12 mouse cellular contexts compared by ENCODE assay signal in genomic region chr14:17904554-17904953, GRCm38 (mm10).
DNase-seq lines count a peak whose midpoint lies in the region; ATAC-seq and TF ChIP-seq lines count a peak whose summit lies in the region.
"Had no signal": no experiment of that assay in that cellular context is flagged by ENCODE, and none has a peak within 500 bp of the region (broad histone marks: within the 10 kb centered on the region; RNA-seq: fewer than 3 reads in every experiment).

No protein-coding gene starts in this region.

- H3K9ac ChIP-seq in liver, postnatal 0 days (replicated peaks): no peak overlapping the region
- H3K9ac ChIP-seq in liver, embryonic 12.5 days: no peak overlapping the region
- no peak overlapping the region for H3K9ac ChIP-seq in heart, embryonic 12.5 days
- H3K9ac ChIP-seq: forebrain, embryonic 12.5 days had no signal

- ATAC-seq in frontal cortex, adult (ENCODE audit: low TSS enrichment): peak; percentile 45; the same call in 1 of the 2 replicates
- no peak for ATAC-seq in liver, postnatal 0 days
- ATAC-seq in liver, embryonic 12.5 days: no peak
- ATAC-seq in megakaryocyte-erythroid progenitor cell, adult 5-6 weeks (replicated peaks; ENCODE audit: low FRiP score, low TSS enrichment, poor library complexity, severe bottlenecking): 0 out of 2 replicates have a peak, but pooled peaks have one; percentile 44
- ATAC-seq in heart, embryonic 12.5 days (ENCODE audit: insufficient number of reproducible peaks, low FRiP score): no peak

- no peak overlapping the region for H3K4me3 ChIP-seq in liver, postnatal 0 days (ENCODE audit: low read depth, low read length)
- H3K4me3 ChIP-seq in liver, embryonic 12.5 days: no peak overlapping the region
- H3K4me3 ChIP-seq in cortical plate, adult 2 months (ENCODE audit: insufficient read depth, low read length): no peak overlapping the region
- no peak overlapping the region for H3K4me3 ChIP-seq in heart, embryonic 12.5 days
- H3K4me3 ChIP-seq: forebrain, embryonic 12.5 days had no signal

- no peak overlapping the region for H3K27ac ChIP-seq in liver, postnatal 0 days (ENCODE audit: low read depth)
- H3K27ac ChIP-seq in liver, embryonic 12.5 days: no peak overlapping the region
- H3K27ac ChIP-seq in cortical plate, adult 2 months (ENCODE audit: insufficient read depth, low read length): no peak overlapping the region
- no peak overlapping the region for H3K27ac ChIP-seq in heart, embryonic 12.5 days (ENCODE audit: poor library complexity, severe bottlenecking)
- H3K27ac ChIP-seq: forebrain, embryonic 12.5 days had no signal

- no peak for TF ChIP-seq EP300 in liver, postnatal 0 days (IDR thresholded peaks at IDR 0.05; ENCODE audit: low read depth)

- no peaks in the 10 kb centered on the region for H3K27me3 ChIP-seq in liver, postnatal 0 days (ENCODE audit: insufficient read depth, low read length)
- no peaks in the 10 kb centered on the region for H3K27me3 ChIP-seq in liver, embryonic 12.5 days (replicated peaks)
- H3K27me3 ChIP-seq in heart, embryonic 12.5 days (replicated peaks): no peaks in the 10 kb centered on the region
- H3K27me3 ChIP-seq: forebrain, embryonic 12.5 days had no signal

- no peak for DNase-seq in frontal cortex, postnatal 25 days (ENCODE audit: low spot score in 2 of 2)
- DNase-seq in liver, postnatal 0 days: no peak
- DNase-seq in thymus, postnatal 25 days: no peak
- DNase-seq: cerebellum, adult 11 months; heart, postnatal 4 days; thymus, postnatal 36 days had no signal

- H3K4me1 ChIP-seq in liver, postnatal 0 days (ENCODE audit: insufficient read depth): no peaks in the 10 kb centered on the region
- H3K4me1 ChIP-seq in liver, embryonic 12.5 days: no peaks in the 10 kb centered on the region
- H3K4me1 ChIP-seq in cortical plate, adult 2 months (ENCODE audit: control insufficient read depth, insufficient read depth, low read length): peaks cover 5% of the 10 kb centered on the region; the same call in 1 of the 2 replicates
- H3K4me1 ChIP-seq in heart, embryonic 12.5 days (replicated peaks): 0 out of 2 replicates have a peak, but pooled peaks cover 3% of the 10 kb centered on the region
- H3K4me1 ChIP-seq: forebrain, embryonic 12.5 days had no signal

- WGBS in liver, postnatal 0 days (ENCODE audit: insufficient replicate concordance): 52% methylated on average over 1 of the region's 1 CpGs
- 52% methylated on average over 1 of the region's 1 CpGs for WGBS in liver, embryonic 12.5 days (ENCODE audit: insufficient replicate concordance)
- 57% methylated on average over 1 of the region's 1 CpGs for WGBS in heart, embryonic 12.5 days

- TF ChIP-seq POLR2A in cortical plate, adult 2 months (IDR thresholded peaks at IDR 0.05; ENCODE audit: extremely low read depth, insufficient read depth, low read length): no peak

- no peaks in the 10 kb centered on the region for H3K9me3 ChIP-seq in liver, postnatal 0 days (ENCODE audit: low read length)
- H3K9me3 ChIP-seq in liver, embryonic 12.5 days (replicated peaks): no peaks in the 10 kb centered on the region
- H3K9me3 ChIP-seq in heart, embryonic 12.5 days (replicated peaks): no peaks in the 10 kb centered on the region
- H3K9me3 ChIP-seq: forebrain, embryonic 12.5 days had no signal

- H3K4me2 ChIP-seq in liver, postnatal 0 days (ENCODE audit: low read depth, low read length): no peak overlapping the region
- no peak overlapping the region for H3K4me2 ChIP-seq in liver, embryonic 12.5 days
- H3K4me2 ChIP-seq in heart, embryonic 12.5 days: no peak overlapping the region
- H3K4me2 ChIP-seq: forebrain, embryonic 12.5 days had no signal

- H3K36me3 ChIP-seq in liver, postnatal 0 days (replicated peaks; ENCODE audit: insufficient read depth, low read length): no peaks in the 10 kb centered on the region
- H3K36me3 ChIP-seq in liver, embryonic 12.5 days: no peaks in the 10 kb centered on the region
- no peaks in the 10 kb centered on the region for H3K36me3 ChIP-seq in heart, embryonic 12.5 days
- H3K36me3 ChIP-seq: forebrain, embryonic 12.5 days had no signal

- TF ChIP-seq CTCF in liver, postnatal 0 days (IDR thresholded peaks at IDR 0.05; ENCODE audit: low read depth): peak; percentile 53
- peak; percentile 44 for TF ChIP-seq CTCF in cortical plate, adult 2 months (IDR thresholded peaks at IDR 0.05; ENCODE audit: extremely low read depth, insufficient read depth, low read length)

Comparison
In these comparisons a context has a peak if more than half of its experiments do, and no peak if none do; other contexts are left out.
1. ATAC-seq: peak in frontal cortex, adult (single experiment) and megakaryocyte-erythroid progenitor cell, adult 5-6 weeks (single experiment); none in liver, postnatal 0 days (single experiment), liver, embryonic 12.5 days (single experiment) and heart, embryonic 12.5 days (single experiment).